Mouse (Mus musculus) mouse trophoblast stem cell (cell line): ENCODE measurements around the gene Fam107a.

Experiments
- in situ Hi-C, 2 experiments: fragments of 300-500 bp; cut with MseI, MboI; formaldehyde crosslinking; loops; 2 replicates in 1 of 2; 3 replicates in 1 of 2; pipeline ENCODE4 v1.15.1; 2025

Fam107a gene

GRCm38 (mm10) chr14:8317194-8318097 is at the start of gene Fam107a:
Fam107a (minus strand) TSS chr14:8318023.
- in situ Hi-C loops, result loop anchor here in 1 of 2 experiments (10.0 kb wide), 1 partner anchor 53 kb away; no protein-coding TSS in a partner anchor

GRCm38 (mm10) chr14:8367121-8367520 is 49.3 kb upstream of the Fam107a start:
- in situ Hi-C loops, result no loop called here

GRCm38 (mm10) chr14:8365833-8366232 is 48.0 kb upstream of the Fam107a start:
- in situ Hi-C loops, result no loop called here

GRCm38 (mm10) chr14:8356836-8357235 is 39.0 kb upstream of the Fam107a start:
- in situ Hi-C loops, result loop anchor here in 1 of 2 experiments (10.0 kb wide), 1 partner anchor 108 kb away; no protein-coding TSS in a partner anchor

GRCm38 (mm10) chr14:8355999-8356501 is 38.2 kb upstream of the Fam107a start:
- in situ Hi-C loops, result loop anchor here in 1 of 2 experiments (10.0 kb wide), 1 partner anchor 109 kb away; no protein-coding TSS in a partner anchor

GRCm38 (mm10) chr14:8348927-8349326 is 31.1 kb upstream of the Fam107a start:
- in situ Hi-C loops, result loop anchor here in 1 of 2 experiments (5.0 kb wide), 1 partner anchor 87 kb away; no protein-coding TSS in a partner anchor

- in situ Hi-C loops, result loop anchor here in 1 of 2 experiments (5.0 kb wide), 1 partner anchor 84 kb away; no protein-coding TSS in a partner anchor
Observed at GRCm38 (mm10) chr14:8346255-8346997, 28.6 kb upstream of the Fam107a start.

- in situ Hi-C loops, result loop anchor here in 1 of 2 experiments (5.0 kb wide), 1 partner anchor 83 kb away; no protein-coding TSS in a partner anchor
Observed at GRCm38 (mm10) chr14:8345566-8345965, 27.7 kb upstream of the Fam107a start.

- in situ Hi-C loops, result no loop called here
Observed at GRCm38 (mm10) chr14:8342509-8343106, 24.8 kb upstream of the Fam107a start.

GRCm38 (mm10) chr14:8340226-8340625 is 22.4 kb upstream of the Fam107a start:
- in situ Hi-C loops, result no loop called here

- in situ Hi-C loops, result no loop called here
Observed at GRCm38 (mm10) chr14:8335947-8336346, 18.1 kb upstream of the Fam107a start.

- in situ Hi-C loops, result no loop called here
Observed at GRCm38 (mm10) chr14:8334511-8334910, 16.7 kb upstream of the Fam107a start.

GRCm38 (mm10) chr14:8332314-8333252 is 14.8 kb upstream of the Fam107a start:
- in situ Hi-C loops, result no loop called here

- in situ Hi-C loops, result no loop called here
Observed at GRCm38 (mm10) chr14:8331307-8331905, 13.6 kb upstream of the Fam107a start.

- in situ Hi-C loops, result no loop called here
Observed at GRCm38 (mm10) chr14:8330390-8330789, 12.6 kb upstream of the Fam107a start.

- in situ Hi-C loops, result no loop called here
Observed at GRCm38 (mm10) chr14:8329552-8329951, 11.7 kb upstream of the Fam107a start.

GRCm38 (mm10) chr14:8327371-8327770 is 9.5 kb upstream of the Fam107a start:
- in situ Hi-C loops, result no loop called here

GRCm38 (mm10) chr14:8326961-8327360 is 9.1 kb upstream of the Fam107a start:
- in situ Hi-C loops, result no loop called here

- in situ Hi-C loops, result no loop called here
Observed at GRCm38 (mm10) chr14:8325746-8326145, 7.9 kb upstream of the Fam107a start.

- in situ Hi-C loops, result no loop called here
Observed at GRCm38 (mm10) chr14:8320528-8320927, 2.7 kb upstream of the Fam107a start.
